Mouse (Mus musculus) midbrain, embryonic 10.5 days (tissue): Measurements from ENCODE around the gene Pomgnt1. TPM values are rescaled to one million over a fixed set of nuclear protein-coding genes. Genes with fewer than 3 reads are reported as not detected.

Source experiments
- DNase-seq: peaks from one replicate; pipeline ENCODE4 v3.0.0-alpha.2; 2017; ENCODE audit warnings: low spot score
- H3K27ac ChIP-seq: fragments of 300-500 bp; sonication (generic); replicated peaks from 2 replicates; pipeline ENCODE4 v1.5.1; 2016; ENCODE audit warnings: mild to moderate bottlenecking
- H3K27me3 ChIP-seq: fragments of 300-500 bp; sonication (generic); 2 replicates; pipeline ENCODE4 v1.6.1; 2016; ENCODE audit warnings: low read depth, mild to moderate bottlenecking; ENCODE audit not compliant: poor library complexity, severe bottlenecking
- H3K36me3 ChIP-seq: fragments of 300-500 bp; sonication (generic); 2 replicates; pipeline ENCODE4 v1.6.1; 2016; ENCODE audit warnings: mild to moderate bottlenecking, moderate library complexity
- H3K4me1 ChIP-seq: fragments of 300-500 bp; sonication (generic); 2 replicates; pipeline ENCODE4 v1.6.1; 2016
- H3K4me3 ChIP-seq: fragments of 300-500 bp; sonication (generic); 2 replicates; pipeline ENCODE4 v1.5.1; 2016; ENCODE audit warnings: mild to moderate bottlenecking, moderate library complexity
- H3K9me3 ChIP-seq: fragments of 300-500 bp; sonication (generic); replicated peaks from 2 replicates; pipeline ENCODE4 v1.6.1; 2016; ENCODE audit warnings: mild to moderate bottlenecking
- WGBS: fragments of 180-500 bp; shearing (Covaris S2); methylation state at CpG from one replicate; pipeline ENCODE4 v1.1.7; 2016; 5-methylcytosine and 5-hydroxymethylcytosine counted together
- polyA plus RNA-seq: library from polyadenylated mRNA; unstranded; fragments of >200 nt; fragmentation: Nextera tagmentation; extraction: Ambion mirVana; gene quantifications from 2 replicates; pipeline ENCODE4 v1.2.1, GENCODE M21; 2016

Gene Pomgnt1
- polyA plus RNA-seq, 1 experiment from 2014 or later: 55.9 TPM

GRCm38 (mm10) chr4:116165708-116166407, 42.2 kb downstream of the Pomgnt1 start:
- Histone ChIP-seq H3K27me3 (no peaks in the 10 kb centered on the region), H3K9me3 (no peaks in the 10 kb centered on the region), H3K4me3 (no peak overlapping the region), H3K4me1 (peaks cover 5% of the 10 kb centered on the region; the same call in 1 of the 2 replicates), H3K27ac (no peak overlapping the region), H3K36me3 (peaks cover 10% of the 10 kb centered on the region)
- WGBS: 76% methylated on average over 8 of the region's 8 CpGs
- no peak for DNase-seq

GRCm38 (mm10) chr4:116167404-116167803, 43.8 kb downstream of the Pomgnt1 start, which contains the start of gene Tspan1:
Gene Tspan1, minus strand, starts transcription at chr4:116167601.
- Histone ChIP-seq H3K36me3 (no peaks in the 10 kb centered on the region), H3K27me3 (no peaks in the 10 kb centered on the region), H3K4me3 (no peak within 1 kb of the TSS), H3K27ac (no peak within 1 kb of the TSS), H3K9me3 (no peaks in the 10 kb centered on the region), H3K4me1 (peaks cover 5% of the 10 kb centered on the region; the same call in 1 of the 2 replicates)
- 33% methylated on average over 7 of the region's 7 CpGs for WGBS
- DNase-seq: no peak

- H3K4me1 ChIP-seq: peaks cover 9% of the 10 kb centered on the region; the same call in 1 of the 2 replicates
- peak; percentile 68 for DNase-seq
- no peak overlapping the region for H3K27ac ChIP-seq
- no peaks in the 10 kb centered on the region for H3K27me3 ChIP-seq
- no peak overlapping the region for H3K4me3 ChIP-seq
- 70% methylated on average over 8 of the region's 8 CpGs for WGBS
- no peaks in the 10 kb centered on the region for H3K9me3 ChIP-seq
- H3K36me3 ChIP-seq: no peaks in the 10 kb centered on the region
Observed at GRCm38 (mm10) chr4:116168617-116169352, 45.1 kb downstream of the Pomgnt1 start.

- Histone ChIP-seq H3K9me3 (no peaks in the 10 kb centered on the region), H3K4me1 (peaks cover 12% of the 10 kb centered on the region), H3K4me3 (no peak overlapping the region), H3K27ac (no peak overlapping the region), H3K36me3 (no peaks in the 10 kb centered on the region), H3K27me3 (no peaks in the 10 kb centered on the region)
- no peak for DNase-seq
- 76% methylated on average over 3 of the region's 3 CpGs for WGBS
Observed at GRCm38 (mm10) chr4:116169353-116169672, 45.7 kb downstream of the Pomgnt1 start.

GRCm38 (mm10) chr4:116173072-116173471, 49.4 kb downstream of the Pomgnt1 start, which contains the start of the genes 1700042G07Rik and Gm49337:
Gene 1700042G07Rik, plus strand, starts transcription at chr4:116173372.
Gene Gm49337, plus strand, starts transcription at chr4:116173384.
- peak within 1 kb of the TSS; percentile 42; the same call in 1 of the 2 replicates for H3K27ac ChIP-seq
- WGBS: 84% methylated on average over 6 of the region's 6 CpGs
- H3K4me1 ChIP-seq: peaks cover 44% of the 10 kb centered on the region
- no peaks in the 10 kb centered on the region for H3K27me3 ChIP-seq
- no peak for DNase-seq
- H3K9me3 ChIP-seq: no peaks in the 10 kb centered on the region
- H3K36me3 ChIP-seq: no peaks in the 10 kb centered on the region
- H3K4me3 ChIP-seq: no peak within 1 kb of the TSS

GRCm38 (mm10) chr4:116173752-116174151, 50.1 kb downstream of the Pomgnt1 start:
- Histone ChIP-seq H3K4me1 (peaks cover 44% of the 10 kb centered on the region), H3K36me3 (no peaks in the 10 kb centered on the region), H3K4me3 (no peak overlapping the region), H3K27me3 (no peaks in the 10 kb centered on the region), H3K9me3 (no peaks in the 10 kb centered on the region), H3K27ac (peak overlapping the region; percentile 42; the same call in 1 of the 2 replicates)
- no peak for DNase-seq
- WGBS: 88% methylated on average over 4 of the region's 4 CpGs

- Histone ChIP-seq H3K36me3 (no peaks in the 10 kb centered on the region), H3K27me3 (no peaks in the 10 kb centered on the region), H3K9me3 (no peaks in the 10 kb centered on the region), H3K27ac (peak overlapping the region; percentile 30; the same call in 1 of the 2 replicates), H3K4me1 (peaks cover 44% of the 10 kb centered on the region), H3K4me3 (no peak overlapping the region)
- 57% methylated on average over 6 of the region's 6 CpGs for WGBS
- no peak for DNase-seq
Observed at GRCm38 (mm10) chr4:116174466-116175116, 51.0 kb downstream of the Pomgnt1 start.

- no peak for DNase-seq
- Histone ChIP-seq H3K4me3 (no peak overlapping the region), H3K27me3 (no peaks in the 10 kb centered on the region), H3K36me3 (no peaks in the 10 kb centered on the region), H3K9me3 (no peaks in the 10 kb centered on the region), H3K4me1 (peaks cover 44% of the 10 kb centered on the region), H3K27ac (peak overlapping the region; percentile 30; the same call in 1 of the 2 replicates)
Observed at GRCm38 (mm10) chr4:116175136-116175535, 51.5 kb downstream of the Pomgnt1 start.

- no peak for DNase-seq
- H3K36me3 ChIP-seq: no peaks in the 10 kb centered on the region
- peak overlapping the region; percentile 70 for H3K27ac ChIP-seq
- H3K4me1 ChIP-seq: peaks cover 44% of the 10 kb centered on the region
- 0 out of 2 replicates have a peak overlapping the region, but pooled peaks have one; percentile 7 for H3K4me3 ChIP-seq
- WGBS: 68% methylated on average over 7 of the region's 7 CpGs
- no peaks in the 10 kb centered on the region for H3K9me3 ChIP-seq
- no peaks in the 10 kb centered on the region for H3K27me3 ChIP-seq
Observed at GRCm38 (mm10) chr4:116175711-116176542, 52.3 kb downstream of the Pomgnt1 start.

- peak; percentile 54 for DNase-seq
- Histone ChIP-seq H3K4me1 (peaks cover 47% of the 10 kb centered on the region), H3K36me3 (no peaks in the 10 kb centered on the region), H3K4me3 (peak overlapping the region; percentile 7; the same call in 1 of the 2 replicates), H3K27ac (peak overlapping the region; percentile 70), H3K9me3 (no peaks in the 10 kb centered on the region), H3K27me3 (no peaks in the 10 kb centered on the region)
- WGBS: 31% methylated on average over 10 of the region's 10 CpGs
Observed at GRCm38 (mm10) chr4:116176543-116176988, 52.9 kb downstream of the Pomgnt1 start.

- Histone ChIP-seq H3K27ac (peak overlapping the region; percentile 70; the same call in 1 of the 2 replicates), H3K4me1 (peaks cover 53% of the 10 kb centered on the region), H3K27me3 (no peaks in the 10 kb centered on the region), H3K36me3 (no peaks in the 10 kb centered on the region), H3K9me3 (no peaks in the 10 kb centered on the region), H3K4me3 (no peak overlapping the region)
- WGBS: 32% methylated on average over 5 of the region's 5 CpGs
- DNase-seq: no peak
Observed at GRCm38 (mm10) chr4:116177140-116177539, 53.5 kb downstream of the Pomgnt1 start.

- Histone ChIP-seq H3K9me3 (no peaks in the 10 kb centered on the region), H3K27me3 (no peaks in the 10 kb centered on the region), H3K4me1 (peaks cover 32% of the 10 kb centered on the region), H3K36me3 (no peaks in the 10 kb centered on the region), H3K27ac (0 out of 2 replicates have a peak overlapping the region, but pooled peaks have one; percentile 49), H3K4me3 (no peak overlapping the region)
- no peak for DNase-seq
- WGBS: 23% methylated on average over 3 of the region's 3 CpGs
Observed at GRCm38 (mm10) chr4:116182079-116182478, 58.4 kb downstream of the Pomgnt1 start.
